Mouse (Mus musculus) mesoderm, embryonic 11.5 days (tissue): ENCODE data around the gene Nemp1.

Source experiments
- DNase-seq: peaks from one replicate; pipeline ENCODE4 v3.0.0-alpha.2; 2012; ENCODE audit warnings: low read depth, low spot score

Gene Nemp1

DNA sequence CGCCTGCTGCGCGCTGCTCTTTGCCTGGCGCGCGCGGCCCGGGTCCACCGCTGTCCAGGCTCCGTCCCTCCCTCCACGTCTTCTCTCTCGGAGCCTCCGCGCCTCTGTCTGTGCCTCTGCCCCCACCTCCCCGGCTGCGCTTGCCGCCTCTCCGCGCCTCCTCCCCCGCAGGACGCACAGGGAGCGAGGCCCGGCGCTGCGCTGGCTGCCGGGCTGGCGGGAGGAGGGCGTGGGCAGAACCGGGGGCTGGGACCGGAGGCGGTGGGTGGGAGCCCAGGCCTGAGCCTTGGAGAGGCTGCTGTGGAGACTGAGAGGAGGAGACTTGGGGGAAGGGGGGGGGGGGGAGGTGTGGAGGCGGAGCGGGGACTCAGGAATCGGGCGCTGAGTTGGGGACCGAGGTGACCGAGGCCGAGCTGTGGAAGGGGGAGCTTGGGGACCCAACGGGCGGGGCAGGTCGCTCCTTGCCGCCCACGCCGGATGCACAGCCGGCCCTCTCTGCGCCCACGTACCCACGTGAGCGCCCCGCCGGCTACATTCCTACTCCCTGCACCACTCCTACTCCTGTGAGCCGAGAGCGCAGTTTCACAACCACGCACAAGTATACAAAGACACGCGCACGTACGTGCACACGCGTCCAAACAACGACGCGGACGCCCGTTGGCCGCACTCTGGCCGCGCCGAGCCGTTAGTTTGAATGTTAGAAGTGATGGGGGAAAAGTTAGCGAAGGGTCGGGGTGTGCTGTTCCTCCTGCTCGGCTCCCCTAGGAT is at the start of gene Nemp1:
Gene Nemp1 (plus strand): TSS at position 401 of the 768 bp plus-strand sequence.
- DNase-seq: peak; percentile 81

DNA sequence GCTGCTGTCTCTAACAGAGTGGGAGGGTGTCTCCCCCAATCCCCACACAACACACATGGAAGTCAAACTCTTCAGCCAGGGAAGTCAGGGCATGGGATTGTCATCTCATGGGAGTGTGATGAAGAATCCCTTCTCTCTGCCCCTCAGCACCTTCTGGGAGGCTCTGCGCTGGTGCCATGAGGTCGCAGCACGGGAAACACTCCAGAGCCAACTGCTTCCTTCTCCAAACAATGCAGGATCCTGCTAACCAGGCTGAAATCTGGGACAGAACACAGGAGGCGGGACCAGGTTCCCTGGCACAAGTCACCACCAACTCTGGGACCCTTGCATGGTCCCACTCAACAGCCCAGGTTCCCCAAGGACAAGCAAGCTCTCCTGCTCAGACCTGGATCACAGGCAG is 49.4 kb upstream of the Nemp1 start:
- DNase-seq: no peak

DNA sequence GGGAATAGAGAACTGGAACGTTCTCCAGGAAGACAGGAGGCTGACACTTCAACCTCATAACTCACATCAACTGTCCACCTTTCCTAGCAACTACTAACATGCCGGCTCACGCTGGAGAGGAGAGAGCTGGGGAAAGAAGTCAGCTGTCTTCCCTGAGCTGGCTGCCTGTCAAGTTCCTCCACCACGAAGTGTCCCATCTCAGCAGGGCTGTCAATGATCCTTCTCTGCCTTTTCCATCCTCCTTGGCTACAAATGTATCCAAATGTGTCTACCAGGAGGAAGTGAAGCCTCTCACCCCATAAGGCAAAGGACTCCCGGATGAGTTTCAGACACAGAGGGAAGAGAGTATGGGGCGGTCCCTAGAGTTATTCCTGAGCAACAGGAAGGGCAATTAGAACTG is 48.5 kb upstream of the Nemp1 start:
- DNase-seq: no peak

DNA sequence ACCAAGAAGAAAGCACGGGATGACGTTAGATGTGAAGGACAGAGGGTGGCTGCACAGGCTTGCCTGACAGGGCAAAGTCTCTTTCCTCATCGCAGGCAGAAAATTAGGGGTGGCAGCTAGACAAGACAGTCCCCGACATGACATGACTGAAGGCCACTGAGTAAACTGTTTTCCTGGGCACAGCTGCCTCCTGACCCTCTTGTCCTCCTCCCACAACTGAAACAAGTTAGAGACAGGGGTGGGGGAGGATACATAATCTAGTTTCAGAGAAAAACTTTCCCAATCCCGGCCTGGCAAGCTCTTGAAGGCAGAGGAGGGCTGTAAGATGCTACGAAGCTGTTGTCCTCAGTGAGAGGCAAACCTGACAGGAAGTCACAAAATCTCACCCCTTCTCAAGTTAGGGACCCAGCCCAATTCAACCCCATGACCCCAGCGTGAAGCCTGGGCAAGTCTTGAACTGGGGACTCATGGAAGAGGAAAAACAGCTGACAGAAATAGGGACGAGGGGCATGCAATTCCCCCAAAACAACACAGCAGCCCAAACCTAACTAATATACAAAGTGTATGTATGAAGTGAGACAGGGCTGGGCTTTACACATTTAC is 47.5 kb upstream of the Nemp1 start:
- no peak for DNase-seq

DNA sequence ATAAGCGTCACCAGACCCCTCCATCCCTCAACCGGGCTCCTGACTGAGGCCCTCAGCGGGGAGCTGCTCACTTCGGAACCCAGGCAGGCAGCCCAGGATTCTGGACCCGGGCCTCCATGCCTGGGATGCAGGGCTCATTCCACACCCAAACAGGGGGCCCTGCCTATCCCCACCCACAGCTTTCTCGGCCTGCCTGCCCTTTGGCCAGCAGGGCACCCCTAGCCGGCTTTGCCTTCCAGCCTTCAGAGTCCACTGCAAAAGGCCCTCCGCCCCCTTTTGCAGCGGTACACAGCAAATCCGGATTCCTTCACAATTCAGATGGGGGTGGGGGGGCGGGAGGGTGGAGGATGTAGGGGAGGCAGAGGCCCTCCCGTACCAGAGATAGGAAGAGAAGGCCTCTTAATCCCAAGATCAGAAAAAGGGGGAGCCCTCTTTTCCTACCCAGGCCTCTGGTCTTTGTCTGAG is 46.7 kb upstream of the Nemp1 start:
- DNase-seq: no peak

DNA sequence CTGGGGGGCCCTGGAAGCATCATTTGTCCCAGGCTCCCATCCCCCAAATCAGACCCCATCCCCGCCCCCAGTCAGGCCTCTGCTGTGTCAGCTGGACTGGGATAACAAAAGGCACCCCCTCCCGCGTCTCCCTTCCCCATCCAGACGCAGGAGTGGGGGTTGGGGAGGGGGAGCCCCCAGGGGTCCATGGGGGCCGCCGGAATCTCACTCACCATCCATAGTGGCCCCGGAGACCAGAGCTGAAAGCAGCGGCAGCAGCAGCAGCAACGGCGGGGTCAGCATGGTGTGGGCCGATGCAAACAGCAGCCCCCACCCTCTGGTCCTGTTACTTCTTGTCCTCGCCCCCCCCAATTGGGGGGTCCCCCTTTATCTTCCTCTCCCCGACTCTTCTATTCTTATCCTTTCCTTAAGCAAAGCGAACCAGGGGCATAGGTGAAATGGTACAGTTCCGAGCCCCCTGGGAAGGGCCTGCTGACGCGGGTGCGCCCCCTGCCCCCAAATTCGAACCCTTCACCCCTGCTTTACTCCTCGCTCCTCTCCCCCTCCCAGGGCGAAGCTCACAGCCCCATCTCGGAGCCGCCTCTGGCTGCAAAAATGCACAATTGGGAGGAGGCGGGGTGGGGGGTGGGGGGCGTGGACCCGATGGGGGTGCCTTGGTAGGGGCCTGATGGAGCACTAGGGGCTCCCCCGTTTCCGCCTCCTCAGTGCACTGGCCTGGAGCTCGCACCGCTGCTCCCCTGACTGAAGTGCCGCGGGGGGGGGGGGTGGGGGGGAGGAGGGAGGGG is 46.1 kb upstream of the Nemp1 start, which contains the start of gene Lrp1:
Gene Lrp1 (minus strand): TSS at position 743 of the 785 bp plus-strand sequence.
- DNase-seq: peak; percentile 75

DNA sequence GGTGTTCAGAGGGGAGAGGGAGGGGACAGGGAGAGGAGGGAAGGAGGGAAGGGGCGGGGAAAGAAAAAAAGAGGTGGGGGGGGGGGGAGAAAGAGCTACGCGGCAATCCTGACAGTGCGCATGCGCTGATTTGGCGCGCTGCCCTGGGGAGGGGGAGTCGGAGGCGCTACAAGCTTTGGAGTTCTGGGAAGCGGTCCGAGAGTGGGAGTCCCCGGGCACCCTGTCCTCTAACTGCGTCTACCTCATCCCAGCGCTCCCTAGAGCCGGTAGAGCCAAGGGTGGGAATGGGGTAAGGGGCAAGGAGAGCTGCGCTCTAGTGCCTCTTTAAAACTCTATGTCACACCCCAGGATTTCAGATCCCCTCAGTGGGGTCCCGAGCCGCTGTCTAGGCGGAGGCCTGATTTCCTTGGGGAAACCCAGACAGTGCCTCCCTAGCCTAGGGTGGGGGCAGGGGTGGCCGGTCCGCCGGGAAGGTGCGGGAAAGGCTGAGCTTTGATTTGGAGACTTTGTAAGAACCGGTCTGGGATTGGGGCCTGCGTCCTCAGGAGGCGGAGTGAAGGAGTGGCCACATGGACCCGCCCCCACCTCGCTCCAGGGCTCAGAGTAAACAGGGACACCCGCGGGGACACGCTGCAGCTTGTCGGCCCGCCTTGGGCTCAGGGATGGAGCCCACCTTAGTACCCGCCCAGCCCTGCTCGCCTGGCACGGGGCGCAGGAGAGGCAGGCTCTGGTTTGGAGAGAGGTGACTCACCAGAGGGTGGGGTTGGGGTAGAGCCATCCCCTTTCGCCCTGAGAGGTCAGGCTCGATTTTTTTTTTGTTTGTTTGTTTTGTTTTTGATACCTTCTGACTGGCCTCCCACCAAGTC is 45.3 kb upstream of the Nemp1 start:
- DNase-seq: peak; percentile 92

DNA sequence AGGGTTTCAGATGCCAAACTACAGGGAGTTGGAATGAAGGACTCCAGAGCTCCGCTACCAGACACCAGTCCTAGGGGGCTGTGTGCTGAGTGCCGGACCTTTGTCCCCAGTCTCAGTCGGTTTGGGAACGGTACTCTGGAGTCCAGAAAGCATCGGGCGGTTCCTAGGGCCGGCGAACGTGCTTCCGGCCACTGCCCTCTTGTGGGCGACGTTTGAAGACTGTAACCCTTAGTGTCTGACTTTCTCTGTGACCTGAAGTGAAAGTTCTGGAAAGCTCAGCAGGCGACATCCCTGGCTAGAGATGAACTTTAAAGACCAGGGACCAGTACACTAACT is 44.7 kb upstream of the Nemp1 start:
- no peak for DNase-seq

DNA sequence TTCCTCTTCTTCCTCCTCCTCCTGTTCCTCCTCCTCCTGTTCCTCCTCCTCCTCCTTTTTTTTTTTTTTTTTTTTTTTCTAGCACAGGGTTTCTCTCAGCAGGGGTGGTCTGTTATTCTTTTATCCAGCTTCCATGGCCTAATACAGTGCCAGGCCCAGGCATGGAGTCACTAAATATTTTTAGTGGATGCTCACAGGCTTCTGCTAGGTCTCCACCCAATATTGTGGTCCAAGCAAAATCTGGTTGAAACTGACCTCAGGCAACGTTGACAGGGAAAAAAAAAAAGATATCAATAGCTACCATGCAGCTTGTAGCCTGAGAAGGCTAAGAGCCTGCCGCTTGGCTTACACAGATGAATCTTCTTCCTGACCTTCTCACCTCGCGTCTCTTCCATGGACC is 44.0 kb upstream of the Nemp1 start:
- DNase-seq: no peak

DNA sequence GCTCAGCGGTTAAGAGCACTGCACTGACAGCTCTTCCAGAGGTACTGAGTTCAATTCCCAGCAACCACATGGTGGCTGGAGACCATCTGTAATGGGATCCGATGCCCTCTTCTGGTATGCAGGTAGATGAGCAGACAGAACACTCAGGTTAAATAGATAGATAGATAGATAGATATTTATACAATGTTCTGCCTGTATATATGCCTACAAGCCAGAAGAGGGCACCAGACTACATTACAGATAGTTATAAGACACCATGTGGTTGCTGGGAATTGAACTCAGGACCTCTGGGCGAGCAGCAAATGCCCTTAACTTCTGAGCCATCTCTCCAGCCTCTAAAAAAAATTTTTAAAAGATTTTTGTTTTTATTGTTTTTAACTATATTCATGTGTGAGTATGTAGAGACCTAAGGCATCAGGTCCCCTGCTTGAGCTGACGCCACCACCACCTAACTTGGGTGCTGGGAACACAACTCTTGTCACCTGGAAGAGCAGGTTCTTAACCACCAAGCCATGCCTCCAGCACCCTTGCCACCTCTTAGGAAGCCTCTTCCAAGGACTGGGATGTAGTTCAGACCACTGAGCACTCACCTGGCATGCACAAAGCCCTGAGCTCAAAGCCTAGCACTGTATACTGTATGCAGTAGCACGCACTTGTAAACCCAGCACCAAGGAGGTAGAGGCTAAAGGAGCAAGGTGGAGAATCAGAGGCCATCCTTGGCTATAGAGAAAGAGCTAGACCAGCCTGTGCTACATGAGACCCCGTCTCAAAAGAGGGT is 43.1 kb upstream of the Nemp1 start:
- no peak for DNase-seq

DNA sequence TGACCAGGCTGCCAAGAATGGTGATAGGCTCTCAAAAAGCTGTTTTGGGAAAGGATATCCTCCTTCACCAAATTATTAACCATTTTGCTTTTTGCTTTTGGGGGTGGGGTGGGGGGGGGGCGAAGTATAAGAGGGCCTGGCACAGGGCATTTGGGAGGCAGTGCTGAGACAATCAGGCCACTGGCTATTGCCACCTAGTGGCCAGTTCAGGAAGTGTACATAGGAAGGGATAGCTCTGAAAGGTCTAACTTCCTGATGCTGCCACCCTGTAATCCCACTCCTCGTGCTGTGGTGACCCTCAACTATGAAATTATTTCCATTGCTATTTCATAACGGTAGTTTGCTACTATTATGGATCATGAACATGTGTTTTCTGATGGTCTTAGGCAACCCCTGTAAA is 40.3 kb upstream of the Nemp1 start:
- DNase-seq: no peak

DNA sequence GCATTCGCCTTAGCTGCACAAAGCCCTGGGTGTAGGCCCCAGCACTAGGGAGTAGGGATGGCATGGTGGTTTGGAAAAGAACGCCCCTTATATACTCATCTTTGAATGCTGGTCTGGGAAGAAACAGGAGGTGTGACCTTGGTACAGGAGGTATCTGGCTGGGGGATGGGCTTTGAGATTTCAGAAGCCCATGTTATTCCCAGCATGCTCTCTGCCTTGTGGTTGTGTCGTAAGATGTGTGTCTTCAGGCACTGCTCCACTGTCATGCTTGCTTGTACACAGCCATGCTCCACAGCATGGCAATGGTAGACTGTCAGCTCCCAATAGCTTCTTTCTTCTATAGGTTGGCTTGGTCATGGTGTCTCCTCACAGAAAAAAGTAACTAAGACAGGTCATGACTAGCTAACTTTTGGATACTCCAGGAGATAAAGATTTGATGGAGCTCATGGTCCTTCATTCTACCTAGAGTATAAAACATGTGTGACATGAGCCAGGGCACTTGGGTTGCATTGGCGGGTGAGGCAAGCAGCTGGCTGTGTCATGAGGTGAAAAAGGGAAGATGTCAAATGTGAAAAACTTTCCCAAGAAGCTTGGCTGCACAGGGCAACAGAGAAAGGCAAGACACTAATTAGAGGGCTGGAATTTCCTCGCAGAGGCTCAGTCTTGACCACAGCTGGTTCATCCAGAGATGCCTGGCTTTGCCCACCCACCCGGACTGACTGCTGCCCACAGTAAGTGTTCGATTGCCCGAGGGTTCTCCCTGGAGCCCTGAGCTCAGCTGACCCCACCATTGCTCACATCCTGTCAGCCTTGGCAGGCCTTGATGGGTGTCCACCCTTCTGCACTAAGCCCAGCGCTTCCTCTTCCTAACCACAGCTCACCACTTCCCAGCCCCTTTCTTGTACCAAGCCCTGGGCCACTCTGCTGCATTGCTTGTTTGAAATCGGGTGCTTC is 35.2 kb upstream of the Nemp1 start:
- no peak for DNase-seq

DNA sequence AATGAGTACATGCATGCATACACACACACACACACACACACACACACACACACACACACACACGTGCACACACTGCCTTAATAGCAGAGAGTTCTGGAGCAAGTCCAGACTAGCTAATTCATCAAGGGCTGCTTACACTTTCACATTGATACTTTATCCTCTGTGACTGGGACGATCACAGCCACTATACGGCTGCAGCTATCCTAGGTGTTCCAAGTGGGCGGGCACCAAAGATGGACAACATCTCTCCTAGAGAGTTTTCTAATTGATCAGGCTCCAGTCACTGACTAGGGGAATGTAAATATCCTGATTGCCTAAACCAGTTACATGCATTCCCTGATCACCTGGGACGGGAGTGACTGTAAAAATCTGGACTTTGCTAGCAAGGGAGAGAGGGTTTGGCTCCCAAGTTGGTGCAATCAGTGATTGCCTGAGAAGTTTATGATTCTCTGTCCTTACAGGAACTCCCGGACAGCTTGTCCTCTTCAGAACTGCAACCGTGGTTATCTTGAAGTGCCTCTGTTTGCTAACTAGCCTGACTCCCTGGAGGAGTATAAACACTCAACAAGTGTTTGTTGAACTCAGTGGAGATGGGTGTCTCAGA is 33.9 kb upstream of the Nemp1 start:
- no peak for DNase-seq

DNA sequence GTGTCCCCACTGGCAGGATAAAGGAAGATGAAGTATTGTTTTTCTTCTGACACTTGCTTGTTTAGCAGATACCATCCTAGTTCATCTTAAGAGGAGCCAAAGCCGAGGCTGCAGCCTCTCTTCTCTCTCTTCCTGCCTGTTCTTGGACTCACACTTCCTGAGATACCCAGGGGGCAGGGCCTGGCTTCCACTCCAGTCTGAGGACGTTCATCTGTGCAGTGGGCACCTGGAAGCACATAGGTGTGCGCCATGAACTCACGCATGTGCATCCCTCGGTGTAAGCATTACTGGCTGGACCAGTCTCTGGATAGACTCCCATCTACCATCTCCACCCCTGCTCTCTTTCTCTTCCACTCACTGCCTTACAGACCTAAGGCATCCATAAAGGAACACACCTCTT is 26.3 kb upstream of the Nemp1 start:
- no peak for DNase-seq

DNA sequence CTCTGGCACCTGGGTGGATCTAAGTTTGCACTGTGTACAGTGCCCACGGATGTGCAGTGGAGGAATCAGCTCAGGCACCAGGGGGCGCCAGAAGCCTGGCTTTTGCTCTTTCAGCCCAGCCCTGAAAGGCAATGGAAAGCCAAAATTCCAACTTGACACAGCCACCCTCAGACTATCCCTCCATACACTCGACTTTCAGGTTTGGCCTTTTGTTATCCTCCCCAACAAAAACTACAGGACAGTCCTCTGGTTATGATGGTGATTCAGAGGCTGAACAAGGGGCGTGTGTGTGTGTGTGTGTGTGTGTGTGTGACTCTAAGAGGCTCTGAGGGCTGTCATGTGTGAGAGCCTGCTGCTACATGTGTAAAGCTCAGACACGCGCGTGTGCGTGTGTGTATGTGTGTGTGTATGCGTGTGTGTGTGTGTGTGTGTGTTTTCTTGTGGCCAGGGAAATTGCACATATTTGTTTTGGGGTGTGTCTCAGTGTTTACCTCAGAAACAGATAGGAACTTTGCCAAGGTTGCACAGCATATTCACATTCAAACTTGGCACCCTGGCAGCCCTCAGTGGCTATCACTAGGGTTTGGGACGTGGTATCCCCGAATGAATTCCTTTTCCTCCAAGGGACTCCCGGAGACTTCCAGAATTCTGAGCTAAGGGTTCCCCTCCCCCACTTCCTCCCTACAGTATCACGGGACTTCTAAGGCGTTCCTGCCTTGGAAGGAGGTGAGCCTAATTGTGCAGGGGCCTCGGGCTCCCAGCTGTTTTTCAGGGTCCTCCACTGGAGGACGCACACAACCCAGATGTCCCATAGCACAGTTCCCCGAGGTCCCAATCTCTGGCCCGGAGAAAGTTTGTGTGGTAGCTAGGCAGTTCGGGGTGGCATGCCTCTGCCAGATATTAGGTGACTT is 24.6 kb upstream of the Nemp1 start:
- peak; percentile 83 for DNase-seq

DNA sequence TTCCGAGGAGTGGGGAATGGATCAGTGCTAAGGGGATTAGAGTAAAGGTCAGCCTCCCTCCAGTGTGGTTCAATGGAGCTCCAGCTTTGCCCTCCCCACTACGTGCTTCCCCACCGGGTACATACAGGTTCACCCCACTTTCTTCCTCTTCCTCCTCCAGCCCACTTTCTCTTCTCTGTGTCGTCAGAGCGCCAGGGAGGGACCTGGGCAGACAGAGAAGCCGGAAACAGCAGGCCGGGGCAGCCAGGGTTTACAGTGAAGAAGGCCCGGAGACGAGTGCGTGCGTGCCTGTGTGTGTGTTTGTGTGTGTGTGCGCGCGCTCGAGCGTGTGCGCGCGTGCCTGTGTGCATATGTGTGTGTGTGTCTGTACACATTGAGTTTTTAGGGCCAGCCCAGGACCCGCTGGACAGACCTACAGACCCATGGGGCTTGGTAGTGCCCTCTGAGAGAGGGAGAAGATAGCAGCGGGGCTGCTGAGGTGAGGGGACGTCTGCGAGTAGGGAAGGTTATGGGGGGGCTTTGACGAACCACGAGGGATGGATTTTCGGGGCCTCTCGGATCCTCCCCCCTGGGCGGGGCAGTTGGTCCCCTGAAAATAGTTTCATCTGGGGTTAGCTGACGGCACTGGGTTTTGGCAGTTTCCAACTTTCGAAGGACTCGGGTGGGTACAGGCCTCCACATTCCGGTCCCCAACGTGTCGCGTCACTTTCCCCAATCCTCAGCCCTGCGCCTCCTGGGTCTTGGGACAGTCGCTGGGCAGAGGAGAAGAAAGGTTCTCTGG is 23.7 kb upstream of the Nemp1 start, which contains the start of gene Stat6:
Gene Stat6 (plus strand): TSS at position 215 of the 781 bp plus-strand sequence.
- DNase-seq: no peak

DNA sequence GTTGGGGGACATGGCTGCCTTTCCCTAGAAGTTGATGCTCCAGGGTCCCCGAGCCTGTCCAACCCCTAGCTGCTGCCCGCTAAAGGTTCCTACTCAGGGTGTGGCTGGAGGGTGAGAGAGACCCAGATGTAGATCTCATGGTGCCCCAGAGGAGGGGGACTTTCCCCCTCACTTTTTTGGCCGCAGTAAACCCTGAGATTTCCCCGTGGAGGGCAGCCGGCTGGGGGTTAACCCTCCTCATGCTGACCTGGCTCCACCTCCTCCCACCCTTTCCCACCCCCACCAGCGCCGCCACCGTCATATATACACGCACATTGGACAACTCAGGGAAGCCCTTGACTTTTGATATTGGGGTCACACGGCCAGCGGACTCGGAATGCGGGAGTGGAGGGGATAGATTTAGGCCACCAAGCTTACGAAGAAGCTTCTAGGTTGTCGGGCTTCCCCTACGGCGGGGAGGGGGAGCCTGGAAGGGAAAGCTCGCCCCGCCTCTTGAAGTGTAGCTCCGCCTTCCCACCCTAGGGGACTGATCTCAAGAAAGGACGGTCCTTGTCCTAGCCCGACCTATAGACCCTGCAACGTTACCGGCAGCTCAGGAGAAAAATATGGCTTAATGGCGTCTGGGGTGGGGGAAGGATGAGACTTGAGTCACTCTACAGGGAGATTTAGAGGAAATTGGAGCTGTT is 23.0 kb upstream of the Nemp1 start:
- no peak for DNase-seq
